In genomic region chr14:72171777-72172176, GRCm38 (mm10) we compare ENCODE assay signal across 33 mouse cellular contexts.
"Had no signal": no experiment of that assay in that cellular context is flagged by ENCODE, and none has a peak within 500 bp of the region (broad histone marks: within the 10 kb centered on the region; RNA-seq: fewer than 3 reads in every experiment).

No protein-coding gene starts in this region.

- ATAC-seq: hindbrain, embryonic 16.5 days; hindbrain, postnatal 0 days; inflammation-experienced regulatory T-cells, adult 6 months had no signal

- H3K4me2 ChIP-seq: heart, embryonic 11.5 days; heart, embryonic 12.5 days; heart, embryonic 13.5 days; heart, embryonic 15.5 days; hindbrain, embryonic 12.5 days; hindbrain, embryonic 13.5 days; hindbrain, embryonic 14.5 days; hindbrain, embryonic 15.5 days; kidney, embryonic 15.5 days had no signal

- H3K4me1 ChIP-seq: heart, embryonic 12.5 days; heart, embryonic 15.5 days; hindbrain, embryonic 12.5 days; hindbrain, embryonic 13.5 days; hindbrain, embryonic 15.5 days had no signal

- H3K36me3 ChIP-seq: heart, embryonic 10.5 days; heart, embryonic 12.5 days; heart, embryonic 13.5 days; heart, embryonic 15.5 days; hindbrain, embryonic 10.5 days; hindbrain, embryonic 12.5 days; hindbrain, embryonic 13.5 days; hindbrain, embryonic 15.5 days; kidney, embryonic 15.5 days had no signal

- H3K27me3 ChIP-seq: heart, embryonic 12.5 days; heart, embryonic 13.5 days; heart, embryonic 15.5 days; hindbrain, embryonic 12.5 days; hindbrain, embryonic 13.5 days; hindbrain, embryonic 15.5 days; kidney, embryonic 15.5 days had no signal

- H3K9ac ChIP-seq: heart, embryonic 12.5 days; heart, embryonic 13.5 days; heart, embryonic 15.5 days; hindbrain, embryonic 12.5 days; hindbrain, embryonic 13.5 days; hindbrain, embryonic 14.5 days; hindbrain, embryonic 15.5 days; kidney, embryonic 15.5 days had no signal

- H3K9me3 ChIP-seq: heart, embryonic 10.5 days; heart, embryonic 12.5 days; heart, embryonic 13.5 days; heart, embryonic 15.5 days; hindbrain, embryonic 10.5 days; hindbrain, embryonic 12.5 days; hindbrain, embryonic 13.5 days; hindbrain, embryonic 15.5 days; kidney, embryonic 15.5 days had no signal

- DNase-seq: heart, postnatal 10 days; heart, postnatal 14 days; heart, postnatal 36 days; heart, postnatal 4 days; kidney, adult 11 months; kidney, adult 18-20 months; kidney, adult 2 months; kidney, adult 8-10 months; kidney, adult 9 months; kidney, postnatal 10 days; kidney, postnatal 14 days; kidney, postnatal 25 days; kidney, postnatal 36 days; kidney, postnatal 4 days; layer of hippocampus, adult 9-11 months; layer of hippocampus, postnatal 36 days had no signal

- H3K4me3 ChIP-seq: heart, embryonic 10.5 days; heart, embryonic 12.5 days; heart, embryonic 13.5 days; heart, embryonic 15.5 days; hindbrain, embryonic 10.5 days; hindbrain, embryonic 12.5 days; hindbrain, embryonic 13.5 days; hindbrain, embryonic 15.5 days; kidney, embryonic 15.5 days; layer of hippocampus, adult 2 months; left cerebral cortex, adult 2 months had no signal

- H3K27ac ChIP-seq: heart, embryonic 10.5 days; heart, embryonic 13.5 days; heart, embryonic 15.5 days; hindbrain, embryonic 10.5 days; hindbrain, embryonic 12.5 days; hindbrain, embryonic 13.5 days; hindbrain, embryonic 14.5 days; hindbrain, embryonic 15.5 days; hindbrain, postnatal 0 days; kidney, embryonic 15.5 days; kidney, postnatal 0 days; layer of hippocampus, adult 2 months; left cerebral cortex, adult 2 months had no signal
